7 mouse cellular contexts compared by ENCODE assay signal in the genomic region with DNA sequence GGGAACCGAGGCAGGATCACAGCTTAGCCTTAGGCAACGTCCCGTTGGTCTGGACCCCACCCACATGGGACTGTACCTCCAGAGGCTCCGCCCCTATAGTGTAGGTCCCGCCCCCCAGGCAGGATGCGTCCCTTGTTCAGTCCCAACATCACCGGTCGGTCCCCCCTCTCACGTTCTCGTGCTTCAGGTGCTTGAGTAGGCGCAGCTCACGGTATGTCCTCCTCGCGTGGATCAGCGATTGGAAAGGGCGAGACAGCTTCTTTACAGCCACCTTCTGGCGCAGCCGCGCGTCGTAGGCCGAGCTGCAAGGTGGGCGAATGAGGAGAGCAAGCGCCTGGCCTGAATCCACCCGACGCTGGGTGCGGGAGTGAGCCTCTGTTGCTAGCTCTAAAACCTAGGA. TPM values are rescaled to one million over a fixed set of nuclear protein-coding genes. Genes with fewer than 3 reads are reported as not detected.
DNase-seq lines count a peak whose midpoint lies in the region; ATAC-seq and TF ChIP-seq lines count a peak whose summit lies in the region.

No protein-coding gene starts in this region.

- H3K9ac ChIP-seq in hindbrain, postnatal 0 days (replicated peaks; ENCODE audit: low read length), result peak overlapping the region; percentile 50
- H3K9ac ChIP-seq in midbrain, embryonic 13.5 days (replicated peaks), result peak overlapping the region; percentile 94
- no peak overlapping the region for H3K9ac ChIP-seq in stomach, embryonic 15.5 days

- 0 out of 2 replicates have a peak, but pooled peaks have one; percentile 20 for TF ChIP-seq CTCF in hindbrain, postnatal 0 days (IDR thresholded peaks at IDR 0.05; ENCODE audit: low read depth)

- no peaks in the 10 kb centered on the region for H3K27me3 ChIP-seq in hindbrain, postnatal 0 days (ENCODE audit: insufficient read depth, low read length)
- peaks cover 80% of the 10 kb centered on the region for H3K27me3 ChIP-seq in limb, embryonic 10.5 days (ENCODE audit: low read depth, poor library complexity, severe bottlenecking)
- H3K27me3 ChIP-seq in midbrain, embryonic 13.5 days, result peaks cover 12% of the 10 kb centered on the region; the same call in 1 of the 2 replicates
- peaks cover 65% of the 10 kb centered on the region for H3K27me3 ChIP-seq in stomach, embryonic 15.5 days (replicated peaks)

- H3K4me1 ChIP-seq in hindbrain, postnatal 0 days (ENCODE audit: insufficient read depth, low read length), result peaks cover 20% of the 10 kb centered on the region
- peaks cover 62% of the 10 kb centered on the region for H3K4me1 ChIP-seq in limb, embryonic 10.5 days
- H3K4me1 ChIP-seq in midbrain, embryonic 13.5 days (replicated peaks), result peaks cover 41% of the 10 kb centered on the region
- peaks cover 29% of the 10 kb centered on the region for H3K4me1 ChIP-seq in stomach, embryonic 15.5 days

- no peaks in the 10 kb centered on the region for H3K36me3 ChIP-seq in hindbrain, postnatal 0 days (ENCODE audit: insufficient read depth, low read length)
- H3K36me3 ChIP-seq in limb, embryonic 10.5 days, result peaks cover 32% of the 10 kb centered on the region
- peaks cover 39% of the 10 kb centered on the region for H3K36me3 ChIP-seq in midbrain, embryonic 13.5 days
- H3K36me3 ChIP-seq in stomach, embryonic 15.5 days, result no peaks in the 10 kb centered on the region

- DNase-seq in ZHBTc4 (ENCODE audit: low read depth, low spot score), result peak; percentile 88
- peak; percentile 63 for DNase-seq in hindbrain, postnatal 0 days (ENCODE audit: low spot score)
- DNase-seq in limb, embryonic 10.5 days (ENCODE audit: low spot score), result peak; percentile 68

- peak; percentile 47 for ATAC-seq in CD4-positive, CD25-positive, alpha-beta regulatory T cell, adult 4 months
- ATAC-seq in erythroblast, adult 5-6 weeks (replicated peaks; ENCODE audit: low FRiP score, poor library complexity, severe bottlenecking), result peak; percentile 46; the same call in 1 of the 2 replicates
- peak; percentile 42; the same call in 1 of the 2 replicates for ATAC-seq in hindbrain, postnatal 0 days
- peak; percentile 28 for ATAC-seq in midbrain, embryonic 13.5 days
- peak; percentile 41; the same call in 1 of the 2 replicates for ATAC-seq in stomach, embryonic 15.5 days (ENCODE audit: insufficient read depth, low FRiP score, low read depth)

- H3K4me3 ChIP-seq in hindbrain, postnatal 0 days (ENCODE audit: low read length), result peak overlapping the region; percentile 37
- peak overlapping the region; percentile 79 for H3K4me3 ChIP-seq in limb, embryonic 10.5 days
- peak overlapping the region; percentile 78 for H3K4me3 ChIP-seq in midbrain, embryonic 13.5 days (replicated peaks)
- H3K4me3 ChIP-seq in stomach, embryonic 15.5 days (replicated peaks), result peak overlapping the region; percentile 29

- H3K27ac ChIP-seq in hindbrain, postnatal 0 days, result peak overlapping the region; percentile 60; the same call in 1 of the 2 replicates
- H3K27ac ChIP-seq in limb, embryonic 10.5 days, result peak overlapping the region; percentile 80
- peak overlapping the region; percentile 92 for H3K27ac ChIP-seq in midbrain, embryonic 13.5 days
- no peak overlapping the region for H3K27ac ChIP-seq in stomach, embryonic 15.5 days

- H3K9me3 ChIP-seq in hindbrain, postnatal 0 days (ENCODE audit: low read length), result no peaks in the 10 kb centered on the region
- H3K9me3 ChIP-seq in limb, embryonic 10.5 days (replicated peaks), result no peaks in the 10 kb centered on the region
- H3K9me3 ChIP-seq in midbrain, embryonic 13.5 days, result no peaks in the 10 kb centered on the region
- H3K9me3 ChIP-seq in stomach, embryonic 15.5 days, result no peaks in the 10 kb centered on the region

- 4% methylated on average over 27 of the region's 27 CpGs for WGBS in hindbrain, postnatal 0 days
- WGBS in limb, embryonic 10.5 days, result under 1% methylated on average over 27 of the region's 27 CpGs
- 3% methylated on average over 27 of the region's 27 CpGs for WGBS in midbrain, embryonic 13.5 days
- WGBS in stomach, embryonic 15.5 days, result under 1% methylated on average over 27 of the region's 27 CpGs

- H3K4me2 ChIP-seq in hindbrain, postnatal 0 days (ENCODE audit: low read depth, low read length), result peak overlapping the region; percentile 81
- peak overlapping the region; percentile 81 for H3K4me2 ChIP-seq in midbrain, embryonic 13.5 days (replicated peaks)
- H3K4me2 ChIP-seq in stomach, embryonic 15.5 days, result peak overlapping the region; percentile 50

RNA-seq across cellular contexts. Expression of a gene that starts 2.9 kb away (rescaled TPM):
- 10 to 100 TPM; 21.7 to 39.5 TPM for polyA plus RNA-seq in CD4-positive, CD25-positive, alpha-beta regulatory T cell, adult 4 months (2017; shearing (Covaris generic))
- not detected in 2 replicates for total RNA-seq in erythroblast, adult 5-6 weeks (2015; ENCODE audit: low replicate concordance)
- total RNA-seq in erythroblast, adult 5-6 weeks (2017; ENCODE audit: low replicate concordance), result 0.17 TPM in 1 of 2 replicates, not detected in the other
- total RNA-seq in hindbrain, postnatal 0 days (2014; rRNA removed), result 19.7 and 30.6 TPM in 2 replicates
- 15.8 and 17.8 TPM in 2 replicates for polyA plus RNA-seq in hindbrain, postnatal 0 days (2015; fragmentation: Nextera tagmentation; extraction: Ambion mirVana)
- 20.3 and 21.8 TPM in 2 replicates for polyA plus RNA-seq in limb, embryonic 10.5 days (2016; fragmentation: Nextera tagmentation; extraction: Ambion mirVana)
- polyA plus RNA-seq in midbrain, embryonic 13.5 days (2015; fragmentation: Nextera tagmentation; extraction: Ambion mirVana), result 39.8 and 44.2 TPM in 2 replicates
- polyA plus RNA-seq in stomach, embryonic 15.5 days (2015; fragmentation: Nextera tagmentation; extraction: Ambion mirVana), result 5.9 and 6.4 TPM in 2 replicates

RNA-seq across cellular contexts. Expression of a gene that starts 6.0 kb away (rescaled TPM):
- polyA plus RNA-seq in CD4-positive, CD25-positive, alpha-beta regulatory T cell, adult 4 months (2017; shearing (Covaris generic)), result 1 to 10 TPM; 5.2 to 5.6 TPM
- total RNA-seq in erythroblast, adult 5-6 weeks (2015; ENCODE audit: low replicate concordance), result not detected in 2 replicates
- not detected in 2 replicates for total RNA-seq in erythroblast, adult 5-6 weeks (2017; ENCODE audit: low replicate concordance)
- total RNA-seq in hindbrain, postnatal 0 days (2014; rRNA removed), result 3.3 and 4.8 TPM in 2 replicates
- 2.6 and 5.1 TPM in 2 replicates for polyA plus RNA-seq in hindbrain, postnatal 0 days (2015; fragmentation: Nextera tagmentation; extraction: Ambion mirVana)
- polyA plus RNA-seq in limb, embryonic 10.5 days (2016; fragmentation: Nextera tagmentation; extraction: Ambion mirVana), result 21.5 and 26.4 TPM in 2 replicates
- polyA plus RNA-seq in midbrain, embryonic 13.5 days (2015; fragmentation: Nextera tagmentation; extraction: Ambion mirVana), result 8.2 TPM in 2 replicates
- 3.8 and 4.7 TPM in 2 replicates for polyA plus RNA-seq in stomach, embryonic 15.5 days (2015; fragmentation: Nextera tagmentation; extraction: Ambion mirVana)

RNA-seq across cellular contexts. Expression of a gene that starts 18.0 kb away (rescaled TPM):
- 10 to 100 TPM; 34.9 to 63.5 TPM for polyA plus RNA-seq in CD4-positive, CD25-positive, alpha-beta regulatory T cell, adult 4 months (2017; shearing (Covaris generic))
- 1.5 TPM in 1 of 2 replicates, not detected in the other for total RNA-seq in erythroblast, adult 5-6 weeks (2015; ENCODE audit: low replicate concordance)
- total RNA-seq in erythroblast, adult 5-6 weeks (2017; ENCODE audit: low replicate concordance), result 1.7 and 2.5 TPM in 2 replicates
- total RNA-seq in hindbrain, postnatal 0 days (2014; rRNA removed), result 23.5 and 27.1 TPM in 2 replicates
- polyA plus RNA-seq in hindbrain, postnatal 0 days (2015; fragmentation: Nextera tagmentation; extraction: Ambion mirVana), result 19.0 and 19.8 TPM in 2 replicates
- 13.0 and 13.8 TPM in 2 replicates for polyA plus RNA-seq in limb, embryonic 10.5 days (2016; fragmentation: Nextera tagmentation; extraction: Ambion mirVana)
- 25.0 and 26.0 TPM in 2 replicates for polyA plus RNA-seq in midbrain, embryonic 13.5 days (2015; fragmentation: Nextera tagmentation; extraction: Ambion mirVana)
- 20.9 and 23.3 TPM in 2 replicates for polyA plus RNA-seq in stomach, embryonic 15.5 days (2015; fragmentation: Nextera tagmentation; extraction: Ambion mirVana)

RNA-seq across cellular contexts. Expression of a gene that starts 23.6 kb away (rescaled TPM):
- 10 to 100 TPM; 16.0 to 17.5 TPM for polyA plus RNA-seq in CD4-positive, CD25-positive, alpha-beta regulatory T cell, adult 4 months (2017; shearing (Covaris generic))
- 7.3 and 13.8 TPM in 2 replicates for total RNA-seq in erythroblast, adult 5-6 weeks (2015; ENCODE audit: low replicate concordance)
- total RNA-seq in erythroblast, adult 5-6 weeks (2017; ENCODE audit: low replicate concordance), result 15.3 and 21.2 TPM in 2 replicates
- total RNA-seq in hindbrain, postnatal 0 days (2014; rRNA removed), result 50.0 and 54.7 TPM in 2 replicates
- 10.6 and 11.5 TPM in 2 replicates for polyA plus RNA-seq in hindbrain, postnatal 0 days (2015; fragmentation: Nextera tagmentation; extraction: Ambion mirVana)
- polyA plus RNA-seq in limb, embryonic 10.5 days (2016; fragmentation: Nextera tagmentation; extraction: Ambion mirVana), result 24.4 and 28.6 TPM in 2 replicates
- polyA plus RNA-seq in midbrain, embryonic 13.5 days (2015; fragmentation: Nextera tagmentation; extraction: Ambion mirVana), result 17.4 and 19.9 TPM in 2 replicates
- polyA plus RNA-seq in stomach, embryonic 15.5 days (2015; fragmentation: Nextera tagmentation; extraction: Ambion mirVana), result 12.0 and 12.9 TPM in 2 replicates

RNA-seq across cellular contexts. Expression of a gene that starts 34.1 kb away (rescaled TPM):
- 1 to 10 TPM in 1 of 2 experiments, under 1 TPM in 1; 0.85 to 2.8 TPM for polyA plus RNA-seq in CD4-positive, CD25-positive, alpha-beta regulatory T cell, adult 4 months (2017; shearing (Covaris generic))
- 9.6 and 14.2 TPM in 2 replicates for total RNA-seq in erythroblast, adult 5-6 weeks (2015; ENCODE audit: low replicate concordance)
- 4.9 and 6.9 TPM in 2 replicates for total RNA-seq in erythroblast, adult 5-6 weeks (2017; ENCODE audit: low replicate concordance)
- 239 and 274 TPM in 2 replicates for total RNA-seq in hindbrain, postnatal 0 days (2014; rRNA removed)
- polyA plus RNA-seq in hindbrain, postnatal 0 days (2015; fragmentation: Nextera tagmentation; extraction: Ambion mirVana), result 64.1 and 64.7 TPM in 2 replicates
- polyA plus RNA-seq in limb, embryonic 10.5 days (2016; fragmentation: Nextera tagmentation; extraction: Ambion mirVana), result 147 and 162 TPM in 2 replicates
- 102 and 115 TPM in 2 replicates for polyA plus RNA-seq in midbrain, embryonic 13.5 days (2015; fragmentation: Nextera tagmentation; extraction: Ambion mirVana)
- polyA plus RNA-seq in stomach, embryonic 15.5 days (2015; fragmentation: Nextera tagmentation; extraction: Ambion mirVana), result 128 and 129 TPM in 2 replicates

Comparison
In these comparisons a context has a peak if more than half of its experiments do, and no peak if none do; other contexts are left out.
1. H3K4me3 ChIP-seq: peak in every context shown above with its lines; median percentile 79 in limb, embryonic 10.5 days; 78 in midbrain, embryonic 13.5 days; 37 in hindbrain, postnatal 0 days; 29 in stomach, embryonic 15.5 days.